Mouse (Mus musculus) ovary, postnatal 14 days (tissue): ENCODE results near the gene Ap1g2.

Experiments
- DNase-seq: peaks from one replicate; pipeline ENCODE4 v3.0.0; 2022; ENCODE audit warnings: low spot score

Ap1g2 gene

DNA sequence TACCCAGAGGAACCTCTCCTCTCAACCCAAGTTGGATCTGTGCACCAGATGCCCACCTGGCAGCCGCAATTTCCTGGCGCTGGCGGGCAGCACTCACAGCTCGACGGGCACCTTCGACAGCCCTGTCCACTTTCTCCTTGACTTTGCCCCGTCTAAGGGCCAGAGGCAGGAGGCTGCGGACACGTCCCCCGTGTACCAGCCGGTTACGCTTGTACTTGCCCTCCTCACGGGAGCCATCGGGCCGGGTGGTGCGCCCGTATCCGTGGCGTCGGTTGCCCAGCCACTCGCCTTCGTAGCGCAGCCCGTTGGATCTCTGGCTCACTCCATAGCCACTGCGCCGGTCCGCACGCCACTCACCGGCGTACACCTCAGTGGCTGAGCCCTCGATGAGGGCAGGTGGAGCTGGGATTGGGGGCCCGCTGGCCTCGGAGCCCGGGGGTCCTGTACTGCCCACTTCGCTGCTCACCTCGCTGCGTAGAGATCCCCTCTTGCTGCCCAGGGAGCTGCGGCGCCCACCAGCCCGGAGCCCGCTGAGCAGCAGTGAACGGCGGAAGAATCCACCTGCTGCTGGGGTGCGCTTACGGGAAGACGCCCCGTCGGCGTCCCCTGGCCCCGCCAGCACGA, 7.1 kb upstream of the Ap1g2 start:
- DNase-seq, result no peak

DNA sequence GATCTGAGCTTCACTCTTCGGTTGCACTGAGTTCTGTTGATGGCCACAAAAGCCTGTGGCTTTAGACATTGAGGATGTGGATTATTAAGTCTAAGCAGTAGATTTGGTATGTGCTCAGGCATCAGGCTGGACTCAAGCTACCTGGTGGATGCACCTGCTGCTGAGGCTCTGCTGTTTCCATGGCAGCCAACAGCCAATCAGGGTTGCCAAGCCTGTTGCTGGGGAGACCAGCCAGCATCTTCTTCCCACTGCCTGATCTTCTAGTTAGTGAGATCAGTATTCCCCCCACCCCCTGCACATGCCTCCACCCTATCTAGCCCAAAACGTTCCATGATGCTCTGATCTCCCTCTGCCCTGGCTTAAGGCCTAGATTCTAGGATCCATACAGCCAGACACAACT, 5.3 kb upstream of the Ap1g2 start:
- no peak for DNase-seq

DNA sequence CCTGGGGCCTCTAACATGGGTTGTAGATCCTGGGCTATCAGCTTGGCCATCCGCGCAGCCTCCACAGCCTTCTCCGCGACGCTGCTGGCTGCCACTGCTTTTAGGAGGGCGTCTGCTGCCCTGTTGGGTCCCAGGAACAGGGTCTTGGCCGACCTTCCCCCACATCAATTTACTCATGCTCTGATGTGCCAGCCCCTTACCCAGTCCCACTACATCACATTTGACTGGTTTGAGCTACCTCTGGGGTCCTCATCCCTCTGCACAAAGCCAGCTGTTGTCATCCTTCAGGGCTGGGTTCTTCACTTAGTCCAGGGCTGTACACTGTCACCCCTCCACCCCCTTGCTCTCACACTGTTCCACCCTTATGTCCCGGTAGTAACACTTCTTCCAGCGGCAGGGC, 3.7 kb upstream of the Ap1g2 start:
- no peak for DNase-seq

DNA sequence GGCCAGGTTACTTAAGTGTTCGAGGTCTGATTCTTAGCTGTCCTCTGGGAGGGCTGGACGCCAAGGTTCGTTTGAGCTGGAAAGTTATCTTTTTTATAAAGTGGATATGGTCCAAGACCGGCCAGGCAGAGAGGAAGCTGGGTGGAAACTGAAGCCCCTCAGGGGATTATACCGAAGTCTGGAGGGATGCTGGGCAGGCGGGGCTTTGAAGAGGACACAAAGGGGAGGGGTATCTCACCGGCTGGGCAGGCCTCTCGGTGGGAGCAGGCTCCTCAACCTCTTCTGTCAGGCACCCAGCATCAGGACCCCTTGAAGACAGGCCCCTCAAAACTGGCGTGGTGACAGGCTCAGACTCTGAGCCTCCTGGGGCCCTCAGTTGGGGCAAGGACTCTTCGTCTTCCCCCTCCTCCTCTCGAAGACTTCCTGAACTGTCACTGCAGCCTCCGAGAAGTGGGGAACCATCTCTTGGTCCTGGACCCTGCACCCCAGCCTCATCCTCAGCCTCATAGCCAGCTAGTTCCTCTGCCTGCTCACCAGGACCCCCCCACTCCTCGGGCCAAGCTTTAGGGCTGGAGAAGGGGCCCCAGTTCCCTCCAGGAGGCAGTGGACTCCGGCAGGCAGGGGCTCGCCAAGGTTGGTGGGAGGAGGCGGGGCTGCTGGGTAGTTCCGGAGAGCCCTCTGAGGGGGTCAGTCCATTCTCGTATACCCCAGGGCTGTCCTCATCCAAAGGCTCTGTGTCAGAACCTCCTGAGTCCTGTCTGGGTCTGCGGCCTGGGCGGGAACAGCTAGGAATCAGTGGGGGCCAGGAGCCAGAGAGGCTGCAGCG, 2.9 kb upstream of the Ap1g2 start:
- no peak for DNase-seq

DNA sequence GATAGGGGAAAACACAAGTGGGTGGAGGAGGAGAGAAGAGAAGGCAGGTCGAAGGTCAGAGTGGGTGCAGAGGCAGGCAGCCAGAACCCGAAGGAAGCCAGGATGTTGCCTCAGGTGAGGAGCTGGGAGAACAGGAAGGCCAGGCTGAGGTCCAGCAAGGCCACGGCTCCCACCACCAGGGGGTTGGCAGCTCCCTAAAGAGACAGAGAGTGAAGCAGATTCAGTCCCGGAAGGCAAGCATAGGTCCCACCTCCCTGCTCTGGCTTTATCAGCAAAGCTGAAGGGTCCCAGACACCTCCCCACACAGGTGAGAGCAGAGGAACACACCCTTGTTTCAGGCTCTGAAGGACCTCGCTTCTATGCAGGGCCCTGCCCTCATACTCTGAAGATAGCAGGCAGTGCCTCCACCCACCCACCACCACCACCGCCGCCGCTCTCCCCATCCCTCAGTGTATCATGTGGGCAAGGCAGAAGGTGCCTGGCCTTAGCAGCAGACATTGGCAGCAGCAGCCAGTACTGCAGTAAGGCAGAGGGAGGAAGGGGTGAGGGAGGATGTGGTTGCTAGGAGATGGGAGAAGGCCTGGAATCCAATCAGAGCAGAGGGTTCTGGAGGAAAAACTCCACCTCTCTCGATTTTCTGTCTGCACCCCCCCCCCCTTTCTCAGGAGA, 1.9 kb upstream of the Ap1g2 start:
- DNase-seq, result no peak

DNA sequence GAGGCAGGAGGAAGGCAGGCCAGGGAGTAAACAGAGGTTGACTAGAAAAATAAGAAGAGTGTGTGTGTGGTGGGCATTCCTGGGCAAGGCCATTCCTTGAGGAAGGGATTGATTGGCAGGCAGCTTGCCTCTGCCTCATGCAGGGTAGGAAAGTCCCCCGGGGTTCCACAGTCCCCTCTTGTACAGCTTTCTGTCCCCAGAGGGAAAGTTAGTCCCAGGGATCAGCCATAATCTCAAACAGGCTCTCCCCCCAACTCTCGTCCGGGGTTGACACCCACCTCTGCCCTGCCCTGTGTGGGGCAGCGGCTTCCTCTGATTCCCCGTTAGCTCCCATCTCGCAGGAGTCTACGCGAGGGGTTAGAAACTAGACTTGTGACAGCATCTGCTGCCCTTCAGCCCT, 597 bp upstream of the Ap1g2 start:
- no peak for DNase-seq

DNA sequence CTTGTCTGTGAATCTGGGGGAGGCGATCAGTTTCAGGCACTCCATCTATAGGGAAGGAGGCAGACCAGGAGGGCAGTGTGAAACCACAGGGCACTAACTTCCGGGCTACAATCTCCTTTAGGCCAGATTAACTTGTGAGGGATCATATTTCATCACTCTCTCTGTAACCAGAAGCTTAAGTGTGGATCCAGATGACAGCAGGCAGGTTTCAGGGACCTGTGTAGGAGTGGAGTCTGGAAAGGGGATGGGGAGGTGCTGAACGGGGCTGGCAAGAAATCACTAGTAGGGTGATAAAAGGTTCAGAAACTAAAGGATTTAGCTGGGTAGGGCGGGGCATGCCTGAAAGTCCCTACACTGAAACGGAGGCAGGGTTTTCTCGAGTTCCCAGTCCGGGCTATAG, 1.0 kb downstream of the Ap1g2 start:
- DNase-seq, result no peak

DNA sequence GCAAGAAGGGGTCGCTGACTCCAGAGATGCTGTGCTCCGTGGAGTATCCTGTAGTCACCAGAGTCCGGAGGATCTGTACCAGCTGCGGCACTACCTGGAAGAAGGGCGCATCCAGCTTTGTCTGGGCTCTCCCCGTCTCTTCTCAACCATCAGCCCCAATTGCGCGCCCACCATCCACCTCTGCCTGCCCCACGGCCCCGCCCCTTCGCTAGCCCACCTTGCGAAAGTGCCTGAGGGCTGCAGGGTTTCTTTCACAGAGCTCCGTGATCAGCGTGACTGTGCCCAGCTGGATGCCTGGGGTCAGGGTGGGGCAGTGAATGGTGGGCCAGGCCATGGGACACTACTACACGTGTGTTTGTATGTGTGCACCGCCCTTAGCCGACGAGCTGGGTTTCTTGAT, 2.0 kb downstream of the Ap1g2 start:
- no peak for DNase-seq

DNA sequence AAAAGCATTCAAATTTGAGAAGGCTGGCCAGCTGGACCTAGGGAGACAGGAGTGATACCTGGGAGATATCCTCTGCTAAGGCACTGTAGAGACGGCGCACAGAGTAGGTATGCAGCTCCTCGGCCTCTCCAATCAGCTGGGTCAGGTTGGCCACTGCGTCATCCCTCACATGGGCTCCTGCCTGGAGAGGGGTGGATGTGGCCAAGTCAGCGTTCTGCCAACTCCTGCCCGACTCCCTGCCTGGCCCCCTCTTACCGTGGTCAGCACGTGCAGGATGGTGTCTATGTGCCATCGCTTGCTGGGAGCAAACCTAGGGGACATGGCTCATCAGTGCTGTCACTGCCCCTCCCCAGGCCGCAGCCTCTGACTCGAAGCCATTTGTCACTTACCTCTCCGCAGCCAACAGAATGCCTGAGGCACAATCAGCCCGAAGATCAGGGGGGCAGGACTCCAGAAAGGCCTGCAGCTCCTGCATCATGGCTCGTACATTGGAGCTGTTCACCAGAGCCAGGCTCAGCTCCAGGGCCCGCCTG, 4.1 kb downstream of the Ap1g2 start:
- no peak for DNase-seq

DNA sequence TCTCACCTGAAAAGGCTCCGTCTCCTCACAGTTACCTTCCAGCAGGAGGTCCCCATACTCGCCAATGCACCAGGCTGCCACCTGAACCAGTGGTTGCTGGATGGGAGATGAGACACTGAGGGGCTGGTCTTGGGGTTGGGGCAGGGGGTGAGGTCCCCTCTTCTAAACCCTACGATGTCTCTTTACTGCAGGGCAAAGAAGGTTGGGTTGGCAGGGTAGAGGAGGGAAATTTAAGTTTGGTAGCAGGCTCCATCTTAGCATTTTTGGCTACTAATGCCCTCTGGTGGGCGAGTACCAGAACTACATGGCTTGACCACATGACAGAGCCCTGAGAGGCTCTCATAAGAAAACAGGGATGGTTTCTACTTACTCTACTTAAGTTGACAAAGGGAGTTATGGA, 4.8 kb downstream of the Ap1g2 start:
- DNase-seq, result peak; percentile 53

DNA sequence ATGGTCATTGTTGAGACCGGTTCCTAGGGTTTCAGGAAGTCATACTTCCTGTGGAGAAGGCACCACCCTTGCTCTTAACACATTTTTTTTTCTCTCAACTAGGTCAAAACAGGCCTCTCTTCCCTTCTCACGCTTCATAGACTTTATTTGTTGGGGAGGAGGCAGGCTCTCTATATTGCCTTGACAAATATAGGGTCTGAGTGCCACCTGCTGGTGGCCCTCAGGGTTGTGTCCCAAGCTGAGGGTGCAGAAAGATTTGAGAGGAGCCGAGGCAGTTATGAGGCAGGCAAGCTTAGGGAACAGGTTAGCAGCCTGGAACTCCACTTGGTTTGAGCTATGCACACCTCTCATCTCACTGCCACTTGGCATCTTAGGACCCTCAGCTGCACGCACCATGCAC, 8.3 kb downstream of the Ap1g2 start:
- DNase-seq, result no peak

DNA sequence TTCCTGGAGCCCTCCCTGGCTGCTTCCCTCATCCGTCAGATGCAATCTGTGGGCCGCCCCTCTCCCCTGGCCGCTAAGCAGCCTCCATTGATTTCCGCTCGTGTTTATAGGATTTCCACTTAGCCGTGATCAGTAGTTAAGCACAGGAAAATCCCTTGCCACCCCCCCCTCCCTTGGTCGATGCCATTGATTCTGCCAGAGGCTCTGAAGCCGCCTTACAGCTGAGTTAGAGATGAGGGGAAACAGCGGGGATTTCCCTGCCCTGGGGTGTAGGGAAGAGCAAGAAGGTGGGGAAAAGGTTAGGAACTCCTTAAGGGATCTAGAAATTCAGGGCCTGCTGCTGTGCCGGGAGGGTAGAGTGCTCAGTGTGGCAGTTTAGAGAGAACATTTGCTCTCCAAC, 8.7 kb downstream of the Ap1g2 start:
- no peak for DNase-seq

DNA sequence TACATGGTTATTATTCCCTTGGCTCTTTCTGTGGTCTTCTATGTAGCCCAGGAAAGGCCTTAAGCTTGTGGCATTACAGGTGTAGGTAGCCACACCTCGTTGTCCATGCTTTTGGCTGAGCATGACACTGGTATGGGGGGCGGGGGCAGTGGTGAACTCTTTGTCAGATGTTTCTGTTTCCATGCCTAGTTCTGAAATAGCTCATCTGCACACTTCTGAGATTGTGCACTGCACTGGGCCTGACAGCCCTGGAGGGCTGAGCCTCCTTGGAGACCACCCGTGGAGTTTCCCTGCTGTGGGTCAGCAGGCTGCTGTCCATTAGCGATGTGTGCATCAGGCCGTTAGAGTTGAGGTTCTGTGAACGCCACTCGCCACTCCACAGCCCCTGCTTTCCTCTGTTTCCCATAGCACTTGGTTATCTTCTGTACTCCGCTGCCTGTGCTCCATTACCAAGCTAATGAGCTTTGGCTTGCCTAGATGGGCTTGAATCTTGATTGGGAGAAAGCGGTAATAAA, 9.8 kb downstream of the Ap1g2 start:
- DNase-seq, result no peak

DNA sequence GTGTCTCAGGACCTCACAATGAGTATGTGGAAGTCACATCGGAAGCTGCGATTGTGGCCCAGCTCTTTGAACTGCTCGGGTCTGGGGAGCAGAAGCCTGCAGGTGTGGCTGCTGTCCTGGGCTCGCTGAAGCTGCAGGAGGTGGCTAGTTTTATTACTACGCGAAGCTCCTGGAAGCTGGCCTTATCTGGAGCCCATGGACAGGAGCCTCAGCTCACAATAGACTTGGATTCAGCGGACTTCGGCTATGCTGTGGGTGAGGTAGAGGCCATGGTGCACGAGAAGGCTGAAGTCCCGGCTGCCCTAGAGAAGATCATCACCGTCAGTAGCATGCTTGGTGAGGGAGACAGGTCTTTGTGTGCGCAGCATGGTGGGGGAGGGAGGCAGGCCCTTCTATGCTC, 10.7 kb downstream of the Ap1g2 start:
- no peak for DNase-seq

DNA sequence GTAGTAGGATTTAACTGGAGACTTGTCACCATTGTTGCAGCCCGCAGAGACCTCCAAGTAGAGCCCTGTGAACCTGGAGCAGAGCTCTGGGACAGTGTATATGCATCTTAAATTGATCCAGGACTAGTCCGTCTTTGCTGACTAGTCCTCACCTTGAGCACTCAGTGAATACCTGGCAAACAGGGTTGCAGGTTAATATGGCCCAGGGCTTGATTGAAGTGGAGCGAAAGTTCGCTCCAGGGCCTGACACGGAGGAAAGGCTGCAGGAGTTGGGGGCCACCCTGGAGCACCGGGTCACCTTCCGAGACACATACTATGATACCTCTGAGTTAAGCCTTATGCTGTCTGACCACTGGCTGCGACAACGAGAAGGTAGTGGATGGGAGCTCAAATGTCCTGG, 11.1 kb downstream of the Ap1g2 start:
- DNase-seq, result no peak

DNA sequence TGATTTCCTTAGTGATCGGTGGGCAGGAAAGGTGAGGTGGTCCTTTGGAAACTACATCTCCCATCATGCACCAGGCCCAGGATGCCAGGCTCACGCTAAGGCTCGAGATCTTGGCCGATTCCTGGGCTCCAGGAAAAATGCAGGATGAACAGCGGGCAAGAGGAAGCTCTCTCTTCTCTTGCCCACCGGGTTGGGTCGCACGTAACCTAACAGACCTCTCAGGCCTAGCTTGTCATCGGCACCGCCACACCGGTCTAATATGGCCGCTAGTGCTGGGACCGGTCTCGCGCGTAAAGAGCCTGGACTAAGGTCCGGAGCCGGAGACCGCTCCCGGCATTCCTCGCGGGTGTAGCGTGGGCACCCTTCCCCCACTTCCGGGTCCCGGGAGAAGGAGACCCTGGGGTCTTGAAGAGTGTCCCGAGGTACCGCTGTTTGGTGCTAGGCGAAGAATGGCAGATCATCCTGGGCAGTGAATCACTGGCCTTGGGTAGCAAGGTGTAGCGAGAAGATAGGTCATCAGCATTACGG, 11.6 kb downstream of the Ap1g2 start, which contains the start of gene Thtpa:
TSS of gene Thtpa (plus strand) at position 81 of the 528 bp plus-strand sequence.
- peak; percentile 59 for DNase-seq

DNA sequence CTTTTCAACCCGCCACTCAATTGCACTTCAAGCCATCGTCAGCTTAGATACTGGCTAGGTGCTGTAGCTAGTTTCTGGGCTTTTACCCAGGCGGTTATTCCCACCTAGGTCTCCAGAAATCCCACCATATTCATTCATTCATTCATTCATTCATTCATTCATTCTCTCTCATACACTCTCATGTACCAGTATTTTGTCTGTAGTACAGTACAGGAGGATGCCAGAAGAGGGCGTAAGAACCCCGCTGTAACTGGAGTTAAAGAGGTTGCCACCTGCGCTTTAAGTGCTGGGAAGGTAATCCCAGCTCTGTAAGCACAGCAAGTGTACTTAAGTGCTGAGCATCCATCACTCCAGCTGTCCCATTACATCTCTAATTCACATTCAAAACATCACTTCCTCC, 12.5 kb downstream of the Ap1g2 start:
- no peak for DNase-seq

DNA sequence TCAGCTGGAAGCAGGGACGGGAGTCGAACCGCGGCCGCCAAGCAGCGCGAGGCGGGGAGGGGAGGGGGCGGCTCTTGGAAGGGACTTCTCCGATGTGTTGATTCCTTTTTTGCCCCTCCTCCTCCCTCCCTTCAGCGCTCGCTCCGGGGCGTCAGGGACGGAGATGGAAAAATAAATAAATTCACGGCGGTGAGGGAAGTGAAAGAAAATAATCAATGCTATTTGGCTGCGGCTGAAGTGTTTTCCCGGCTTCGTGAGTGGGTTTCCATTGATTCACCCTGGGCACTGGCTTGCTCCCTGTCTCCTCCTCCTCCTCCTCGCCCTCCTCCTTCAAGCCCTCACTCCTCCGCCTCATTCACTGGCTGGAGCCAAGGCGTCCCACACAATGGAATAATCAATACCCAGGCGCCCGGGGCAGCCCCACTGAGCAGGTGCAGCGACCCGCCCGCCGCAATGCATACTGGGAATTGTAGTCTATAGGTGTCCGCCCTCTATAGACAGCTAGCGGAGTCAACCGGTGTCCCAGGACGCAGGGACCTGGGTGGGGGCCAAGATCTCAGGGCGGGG, 14.3 kb downstream of the Ap1g2 start, which contains the start of gene Zfhx2:
TSS of gene Zfhx2 (minus strand) at position 314 of the 567 bp plus-strand sequence.
- DNase-seq, result peak; percentile 76

DNA sequence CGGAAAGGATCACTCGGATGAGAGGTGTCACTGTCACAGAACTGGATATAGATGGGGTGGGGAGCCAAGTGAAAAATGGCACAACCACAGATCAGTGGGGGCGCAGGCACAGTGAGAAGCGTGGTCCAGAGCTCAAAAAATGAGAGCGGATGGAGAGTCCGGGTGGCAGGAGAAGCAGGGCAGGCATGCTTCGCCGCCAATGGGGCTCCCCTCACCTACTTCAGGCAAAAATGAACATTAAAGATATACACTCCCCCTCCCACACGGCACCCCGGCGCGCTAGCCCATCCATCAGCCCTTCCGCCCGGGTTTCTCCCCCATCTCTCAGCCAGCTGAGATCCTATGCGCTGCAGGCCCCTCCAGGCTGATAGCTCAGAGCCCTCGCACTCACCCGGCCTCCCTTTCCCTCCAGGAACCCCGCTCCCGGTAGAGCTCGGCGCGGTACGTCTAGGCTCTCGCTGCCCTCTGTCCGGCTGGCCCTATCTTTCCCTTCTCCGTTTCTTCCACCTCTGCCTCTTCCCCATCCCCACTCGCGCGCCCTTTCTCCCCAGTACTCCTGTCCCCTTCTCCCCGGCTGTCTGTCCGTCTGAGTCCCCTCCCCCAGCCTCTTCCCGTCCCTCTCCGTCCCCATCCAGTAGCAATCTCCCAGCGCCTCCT, 15.1 kb downstream of the Ap1g2 start:
- DNase-seq, result no peak

DNA sequence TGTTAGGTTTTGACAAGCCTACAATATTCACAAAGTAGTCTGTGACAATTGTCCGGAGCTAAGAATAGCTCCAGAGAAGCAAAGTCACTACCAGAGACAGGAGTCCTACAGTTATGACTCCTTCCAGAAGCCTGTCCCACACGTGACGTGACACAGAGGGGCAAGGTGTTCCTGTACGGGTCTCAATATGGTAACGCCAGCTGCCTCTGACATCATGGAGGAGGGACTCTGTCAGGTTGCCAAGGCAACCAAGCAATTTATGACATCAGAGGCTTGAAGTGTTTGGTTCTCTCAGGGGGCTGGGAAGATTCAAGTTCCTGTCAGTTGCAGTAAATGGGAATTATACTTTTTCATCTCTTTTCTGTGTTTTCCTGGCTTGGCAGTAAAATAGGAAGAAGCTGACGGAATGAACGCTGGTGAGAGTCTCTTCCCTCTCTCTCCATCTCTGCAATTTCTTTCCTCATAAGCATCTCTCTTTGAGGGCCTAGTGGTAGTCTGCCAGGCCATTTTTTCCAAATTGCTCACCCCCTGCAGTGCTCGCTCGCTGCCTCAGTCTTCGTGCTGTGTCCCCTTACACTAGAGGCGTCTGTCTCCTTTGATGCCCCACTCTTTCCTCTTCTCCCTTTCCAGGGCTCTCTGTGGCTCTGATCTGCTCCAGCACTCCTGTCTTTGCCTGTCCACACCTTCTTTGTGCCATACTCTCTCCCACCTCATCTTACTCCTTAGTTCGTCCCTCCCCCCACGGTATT, 17.0 kb downstream of the Ap1g2 start:
- no peak for DNase-seq

DNA sequence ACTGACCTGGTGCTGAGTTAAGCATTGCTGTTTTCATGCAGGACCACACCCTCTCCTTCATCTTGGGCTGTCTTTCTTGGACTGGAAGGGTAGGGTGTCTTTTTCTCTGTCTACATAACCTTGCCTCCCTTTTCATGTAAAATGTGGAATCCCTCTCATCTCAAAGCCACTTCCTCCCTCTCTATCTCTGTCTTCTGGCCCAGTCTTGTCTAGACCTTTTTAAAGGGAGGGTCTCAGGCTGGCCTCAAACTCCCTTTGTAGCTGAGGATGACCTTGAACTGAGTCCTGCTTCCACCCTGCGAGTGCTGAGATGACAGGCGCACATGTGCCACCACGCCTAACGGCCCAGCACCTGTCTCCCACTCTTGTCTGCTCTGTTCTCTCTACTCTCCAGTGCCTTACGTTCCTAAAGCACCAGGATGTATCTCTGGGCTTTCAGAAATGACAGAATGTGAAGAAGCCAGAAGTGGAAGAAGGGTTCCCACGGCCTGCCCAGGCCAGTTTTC, 20.3 kb downstream of the Ap1g2 start:
- no peak for DNase-seq
